Mouse (Mus musculus): ENCODE data around the gene Gm9747. TPM values are rescaled to one million over a fixed set of nuclear protein-coding genes. Genes with fewer than 3 reads are reported as not detected.

The Gm9747 gene
- polyA plus RNA-seq (2016; fragmentation: Nextera tagmentation; extraction: Ambion mirVana): 4.0 and 4.5 TPM in 2 replicates

GRCm38 (mm10) chr1:82232812-82233211 lies at the start of gene Gm9747:
Gene Gm9747 (plus strand): TSS chr1:82233112.
- no peaks in the 10 kb centered on the region for H3K9me3 ChIP-seq (replicated peaks)
- ATAC-seq: no peak
- WGBS (ENCODE audit: insufficient replicate concordance): 83% methylated on average over 3 of the region's 3 CpGs

DNA sequence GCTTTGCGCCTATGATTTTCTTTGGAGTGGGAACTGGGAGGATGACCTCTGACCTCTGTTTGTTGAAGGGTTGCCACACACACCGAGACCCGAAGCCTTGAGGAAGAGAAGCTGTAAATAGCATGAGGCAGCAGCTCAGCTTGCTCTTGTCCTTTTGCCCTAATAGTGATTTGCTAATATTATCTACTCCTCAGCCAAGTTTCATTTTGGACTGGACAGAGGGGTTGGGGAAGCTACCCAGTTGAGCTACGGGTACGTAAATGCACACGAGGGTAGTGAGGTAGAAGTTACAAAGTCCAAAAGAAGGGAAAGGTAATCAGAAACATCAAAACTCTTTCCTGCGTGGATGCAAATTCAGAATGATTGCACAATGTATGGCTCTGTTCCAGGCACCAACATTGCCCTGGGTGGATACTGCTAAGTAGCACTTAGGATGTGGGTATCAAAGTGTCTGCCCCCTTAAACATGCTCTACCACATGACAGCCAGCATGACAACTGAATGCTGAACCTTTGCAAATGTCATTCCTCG lies 48.9 kb upstream of the Gm9747 start:
- Histone ChIP-seq H3K9ac (no peak overlapping the region), H3K27me3 (replicated peaks) (no peaks in the 10 kb centered on the region), H3K4me2 (no peak overlapping the region), H3K9me3 (replicated peaks) (no peaks in the 10 kb centered on the region), H3K36me3 (no peaks in the 10 kb centered on the region), H3K4me1 (no peaks in the 10 kb centered on the region), H3K27ac (peak overlapping the region; percentile 20; the same call in 1 of the 2 replicates), H3K4me3 (no peak overlapping the region)
- 54% methylated on average over 8 of the region's 8 CpGs for WGBS (ENCODE audit: insufficient replicate concordance)
- peak; percentile 49; the same call in 1 of the 2 replicates for ATAC-seq

More at GRCm38 (mm10) chr1:82232812-82233211, at the start of gene Gm9747:
- no peak within 1 kb of the TSS for H3K4me2 ChIP-seq
- H3K27me3 ChIP-seq (replicated peaks): no peaks in the 10 kb centered on the region
- no peaks in the 10 kb centered on the region for H3K4me1 ChIP-seq
- H3K27ac ChIP-seq: no peak within 1 kb of the TSS
- no peak within 1 kb of the TSS for H3K9ac ChIP-seq
- H3K4me3 ChIP-seq: no peak within 1 kb of the TSS
- H3K36me3 ChIP-seq: no peaks in the 10 kb centered on the region

DNA sequence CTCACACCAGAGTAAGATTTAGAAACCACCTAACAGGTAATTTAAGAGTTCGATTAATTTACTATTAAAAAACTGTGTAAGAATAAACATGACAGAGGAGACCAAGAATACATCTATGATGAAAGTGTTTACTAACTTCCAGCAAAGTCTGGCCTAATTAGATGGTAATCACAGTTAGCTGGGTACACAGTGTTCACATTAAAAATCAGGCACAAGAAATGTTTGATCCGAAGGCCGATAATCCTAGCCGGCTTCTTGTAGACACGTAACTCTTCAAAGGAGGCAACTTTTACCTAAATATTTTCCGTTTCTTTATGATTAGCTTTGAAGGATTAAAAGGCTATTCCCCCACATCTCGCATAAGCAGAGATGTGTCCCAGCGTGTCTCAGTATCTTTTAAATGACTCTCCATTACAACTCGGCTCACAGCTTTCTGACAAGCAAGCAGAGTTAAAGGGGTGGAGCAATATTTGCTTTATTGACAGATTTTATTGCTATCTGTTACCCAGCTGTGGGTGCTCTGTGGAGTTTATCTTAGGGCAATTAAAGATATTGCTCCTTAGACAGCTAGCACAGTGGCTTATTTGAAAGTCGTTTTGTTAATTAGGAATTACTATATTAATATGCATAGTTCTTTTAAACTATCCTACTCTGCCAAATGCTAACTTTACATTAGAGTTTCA lies 44.2 kb upstream of the Gm9747 start:
- 68% methylated on average over 10 of the region's 10 CpGs for WGBS (ENCODE audit: insufficient replicate concordance)
- Histone ChIP-seq H3K4me2 (no peak overlapping the region), H3K36me3 (no peaks in the 10 kb centered on the region), H3K9ac (no peak overlapping the region), H3K4me1 (no peaks in the 10 kb centered on the region), H3K9me3 (replicated peaks) (no peaks in the 10 kb centered on the region; the same call in 1 of the 2 replicates), H3K4me3 (no peak overlapping the region), H3K27me3 (replicated peaks) (no peaks in the 10 kb centered on the region), H3K27ac (no peak overlapping the region)
- no peak for ATAC-seq

- no peak overlapping the region for H3K9ac ChIP-seq
- ATAC-seq: no peak
- H3K4me1 ChIP-seq: no peaks in the 10 kb centered on the region
- 50% methylated on average over 3 of the region's 3 CpGs for WGBS (ENCODE audit: insufficient replicate concordance)
- no peak overlapping the region for H3K27ac ChIP-seq
- no peaks in the 10 kb centered on the region for H3K36me3 ChIP-seq
- no peaks in the 10 kb centered on the region; the same call in 1 of the 2 replicates for H3K9me3 ChIP-seq (replicated peaks)
- H3K4me3 ChIP-seq: no peak overlapping the region
- H3K4me2 ChIP-seq: no peak overlapping the region
- H3K27me3 ChIP-seq (replicated peaks): no peaks in the 10 kb centered on the region
Measured at GRCm38 (mm10) chr1:82189516-82189915, 43.4 kb upstream of the Gm9747 start.

DNA sequence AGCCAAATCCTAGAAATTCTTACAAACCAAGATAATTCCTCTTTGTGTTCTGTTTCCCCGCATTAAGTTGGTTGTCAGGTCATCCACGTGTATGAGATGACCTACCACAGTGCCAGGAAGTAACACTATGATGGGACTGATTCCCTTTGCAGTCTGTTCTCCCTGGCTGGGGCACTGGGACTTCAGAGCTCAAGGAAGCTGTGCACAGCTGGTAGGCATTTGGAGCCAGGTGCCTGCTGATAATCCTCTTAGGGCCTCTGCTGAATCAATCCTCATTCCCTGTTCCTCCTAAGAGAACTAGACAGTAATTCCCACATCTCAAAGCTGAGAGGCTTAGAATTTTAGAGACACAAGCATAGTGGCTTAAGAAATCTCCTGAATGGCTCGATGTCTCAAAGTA lies 41.3 kb upstream of the Gm9747 start:
- no peak overlapping the region for H3K4me2 ChIP-seq
- no peaks in the 10 kb centered on the region; the same call in 1 of the 2 replicates for H3K9me3 ChIP-seq (replicated peaks)
- no peak overlapping the region for H3K27ac ChIP-seq
- no peak overlapping the region for H3K4me3 ChIP-seq
- H3K27me3 ChIP-seq (replicated peaks): no peaks in the 10 kb centered on the region
- no peaks in the 10 kb centered on the region for H3K4me1 ChIP-seq
- no peaks in the 10 kb centered on the region for H3K36me3 ChIP-seq
- H3K9ac ChIP-seq: no peak overlapping the region
- no peak for ATAC-seq
- WGBS (ENCODE audit: insufficient replicate concordance): 33% methylated on average over 3 of the region's 3 CpGs

- Histone ChIP-seq H3K9ac (no peak overlapping the region), H3K9me3 (replicated peaks) (no peaks in the 10 kb centered on the region), H3K4me2 (no peak overlapping the region), H3K27me3 (replicated peaks) (no peaks in the 10 kb centered on the region), H3K27ac (no peak overlapping the region), H3K4me3 (no peak overlapping the region), H3K4me1 (no peaks in the 10 kb centered on the region), H3K36me3 (no peaks in the 10 kb centered on the region)
- no peak for ATAC-seq
- 60% methylated on average over 1 of the region's 1 CpGs for WGBS (ENCODE audit: insufficient replicate concordance)
Measured at GRCm38 (mm10) chr1:82199918-82200317, 33.0 kb upstream of the Gm9747 start.

GRCm38 (mm10) chr1:82200636-82201035 lies 32.3 kb upstream of the Gm9747 start:
- Histone ChIP-seq H3K36me3 (no peaks in the 10 kb centered on the region), H3K9me3 (replicated peaks) (no peaks in the 10 kb centered on the region), H3K27me3 (replicated peaks) (no peaks in the 10 kb centered on the region), H3K9ac (no peak overlapping the region), H3K4me2 (no peak overlapping the region), H3K27ac (no peak overlapping the region), H3K4me1 (no peaks in the 10 kb centered on the region), H3K4me3 (no peak overlapping the region)
- ATAC-seq: no peak
- WGBS (ENCODE audit: insufficient replicate concordance): 39% methylated on average over 7 of the region's 7 CpGs

- 87% methylated on average over 5 of the region's 5 CpGs for WGBS (ENCODE audit: insufficient replicate concordance)
- Histone ChIP-seq H3K36me3 (no peaks in the 10 kb centered on the region), H3K4me2 (no peak overlapping the region), H3K9me3 (replicated peaks) (no peaks in the 10 kb centered on the region), H3K4me1 (no peaks in the 10 kb centered on the region), H3K27me3 (replicated peaks) (no peaks in the 10 kb centered on the region), H3K4me3 (no peak overlapping the region), H3K9ac (no peak overlapping the region), H3K27ac (no peak overlapping the region)
- no peak for ATAC-seq
Measured at GRCm38 (mm10) chr1:82207511-82207910, 25.4 kb upstream of the Gm9747 start.

DNA sequence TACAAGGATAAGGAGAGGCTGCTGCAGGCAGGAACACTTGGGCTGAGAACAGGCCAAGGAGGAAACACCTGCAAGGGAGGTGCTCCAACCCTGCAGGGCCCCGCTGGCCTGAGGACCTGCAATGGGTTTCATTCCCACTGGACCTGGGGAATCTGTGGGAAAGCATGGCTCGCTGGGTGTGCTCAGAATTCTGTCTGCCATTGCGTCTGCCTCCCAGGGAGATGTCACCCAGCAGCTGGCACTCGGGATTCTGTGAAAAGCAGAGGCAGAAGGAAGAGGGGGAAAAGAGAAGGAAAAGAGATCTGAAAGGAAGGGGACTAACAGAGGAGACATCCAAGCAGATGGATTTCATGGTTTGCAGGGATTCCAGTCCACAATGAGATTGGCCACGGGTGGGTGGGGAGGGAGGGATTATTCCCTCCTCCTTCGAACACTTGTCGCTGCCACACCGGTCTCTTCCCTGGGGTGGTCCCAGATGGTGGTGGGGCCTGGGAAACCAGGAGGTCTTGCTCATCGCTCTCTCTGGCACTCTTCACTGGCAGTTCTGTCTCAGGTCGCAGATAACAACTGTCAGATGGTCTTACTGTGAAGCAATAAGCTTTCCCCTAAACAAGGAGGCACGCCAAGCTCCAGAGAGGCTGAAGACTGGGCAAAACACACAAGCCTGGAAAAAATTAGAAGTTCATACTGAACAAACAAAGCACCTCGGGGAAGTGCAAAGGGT lies 12.1 kb upstream of the Gm9747 start:
- Histone ChIP-seq H3K27ac (no peak overlapping the region), H3K4me1 (no peaks in the 10 kb centered on the region), H3K4me3 (no peak overlapping the region), H3K9me3 (replicated peaks) (no peaks in the 10 kb centered on the region), H3K4me2 (no peak overlapping the region), H3K27me3 (replicated peaks) (no peaks in the 10 kb centered on the region), H3K36me3 (no peaks in the 10 kb centered on the region), H3K9ac (no peak overlapping the region)
- WGBS (ENCODE audit: insufficient replicate concordance): 53% methylated on average over 12 of the region's 12 CpGs
- no peak for ATAC-seq

DNA sequence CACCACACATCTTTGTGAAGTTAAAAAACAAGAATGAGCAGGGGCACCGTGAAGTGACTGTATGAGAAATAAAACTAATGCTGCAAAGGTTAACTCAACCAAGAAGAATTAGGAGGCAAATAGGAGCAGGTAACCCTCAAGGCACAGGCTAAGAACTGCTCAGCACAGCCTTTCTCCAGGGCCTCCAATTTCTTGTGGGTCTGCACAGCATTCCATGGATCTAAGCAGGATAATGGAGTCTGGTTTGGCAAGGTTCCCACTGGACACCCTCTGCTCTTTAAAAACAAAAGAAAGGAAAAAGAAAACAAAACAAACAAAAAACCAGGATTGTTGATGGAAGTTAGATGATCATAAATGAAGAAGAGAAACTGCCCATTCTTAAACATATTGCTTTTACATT lies 11.4 kb upstream of the Gm9747 start:
- no peak for ATAC-seq

DNA sequence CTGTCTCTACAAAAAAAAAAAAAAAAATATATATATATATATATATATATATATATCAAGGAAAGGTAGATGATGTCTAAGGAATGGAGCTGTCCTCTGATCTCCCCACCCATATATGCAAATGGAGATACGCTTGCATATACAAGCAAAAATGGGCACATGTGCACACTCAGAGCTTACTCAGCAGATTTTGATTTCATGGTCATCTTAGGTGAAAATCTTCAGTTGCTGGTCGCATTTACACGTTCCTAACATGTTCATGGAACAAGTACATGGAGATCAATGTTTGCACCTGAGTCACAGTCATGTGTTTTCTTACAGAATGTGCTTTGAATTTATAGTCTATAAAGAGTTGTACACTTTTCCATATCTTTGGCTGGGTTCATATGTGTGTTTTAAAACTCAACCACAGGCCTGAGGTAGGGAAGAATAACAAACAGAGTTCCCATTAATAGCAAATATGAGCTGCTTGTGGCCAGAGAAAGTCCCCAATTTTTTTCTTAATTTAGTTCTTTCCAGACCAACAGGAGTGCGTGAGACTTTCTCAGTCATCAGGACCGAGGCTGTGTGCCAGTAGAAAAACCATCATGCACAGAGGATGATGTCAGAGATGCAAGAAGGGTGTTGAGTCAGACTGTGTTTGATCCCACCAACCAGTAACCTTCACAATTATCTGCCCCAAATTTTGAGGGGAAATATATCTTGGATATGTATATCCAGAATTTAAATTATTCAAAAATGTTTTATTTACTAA lies 9.7 kb upstream of the Gm9747 start:
- no peak overlapping the region for H3K4me2 ChIP-seq
- no peak overlapping the region for H3K4me3 ChIP-seq
- 63% methylated on average over 5 of the region's 5 CpGs for WGBS (ENCODE audit: insufficient replicate concordance)
- H3K27ac ChIP-seq: no peak overlapping the region
- no peaks in the 10 kb centered on the region for H3K27me3 ChIP-seq (replicated peaks)
- H3K4me1 ChIP-seq: no peaks in the 10 kb centered on the region
- H3K9ac ChIP-seq: no peak overlapping the region
- ATAC-seq: no peak
- H3K9me3 ChIP-seq (replicated peaks): no peaks in the 10 kb centered on the region
- no peaks in the 10 kb centered on the region for H3K36me3 ChIP-seq

More for the DNA sequence above, 11.4 kb upstream of the Gm9747 start:
- Histone ChIP-seq H3K9me3 (replicated peaks) (no peaks in the 10 kb centered on the region), H3K4me3 (no peak overlapping the region), H3K9ac (no peak overlapping the region), H3K36me3 (no peaks in the 10 kb centered on the region), H3K4me1 (no peaks in the 10 kb centered on the region), H3K27ac (no peak overlapping the region), H3K27me3 (replicated peaks) (no peaks in the 10 kb centered on the region), H3K4me2 (no peak overlapping the region)
- 58% methylated on average over 1 of the region's 1 CpGs for WGBS (ENCODE audit: insufficient replicate concordance)

GRCm38 (mm10) chr1:82228841-82229240 lies 4.1 kb upstream of the Gm9747 start:
- H3K4me2 ChIP-seq: no peak overlapping the region
- no peaks in the 10 kb centered on the region for H3K9me3 ChIP-seq (replicated peaks)
- H3K27me3 ChIP-seq (replicated peaks): no peaks in the 10 kb centered on the region
- no peaks in the 10 kb centered on the region for H3K4me1 ChIP-seq
- no peak for ATAC-seq
- no peak overlapping the region for H3K4me3 ChIP-seq
- H3K36me3 ChIP-seq: no peaks in the 10 kb centered on the region
- H3K9ac ChIP-seq: no peak overlapping the region
- no peak overlapping the region for H3K27ac ChIP-seq
